Mouse (Mus musculus) adrenal gland, adult 8-10 months (tissue): Measurements from ENCODE around the gene Cep164. TPM values are rescaled to one million over a fixed set of nuclear protein-coding genes. Genes with fewer than 3 reads are reported as not detected.
A peak's percentile ranks its signal among the peaks of the same experiment; 100 is the strongest.

Experiments used
- DNase-seq: peaks from one replicate; pipeline ENCODE4 v3.0.0; 2022
- total RNA-seq, 4 experiments: library from RNA; stranded (reverse); gene quantifications; 2 replicates each; pipeline ENCODE4 v1.2.4; 2022

Cep164 gene
- total RNA-seq, 4 experiments from 2014 or later: 17.6 to 30.5 (median 23.3) TPM

DNA sequence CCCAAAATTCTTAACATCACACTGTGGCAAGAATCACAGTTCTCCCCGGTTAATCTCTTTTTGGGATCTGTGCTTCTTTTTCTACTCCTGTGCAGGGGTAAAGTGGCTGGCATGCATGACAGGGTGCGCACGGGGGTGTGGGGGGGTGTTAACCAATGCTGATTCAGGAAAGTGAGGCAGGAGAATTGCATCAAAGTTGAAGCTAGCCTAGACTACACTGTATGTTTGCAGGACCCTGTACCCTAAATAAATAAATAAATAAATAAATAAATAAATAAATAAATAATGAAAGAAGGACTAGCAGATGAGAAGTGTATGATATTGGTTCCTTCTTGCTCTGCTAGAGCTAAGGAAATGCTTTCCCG lies 9.6 kb upstream of the Cep164 start:
- no peak for DNase-seq

DNA sequence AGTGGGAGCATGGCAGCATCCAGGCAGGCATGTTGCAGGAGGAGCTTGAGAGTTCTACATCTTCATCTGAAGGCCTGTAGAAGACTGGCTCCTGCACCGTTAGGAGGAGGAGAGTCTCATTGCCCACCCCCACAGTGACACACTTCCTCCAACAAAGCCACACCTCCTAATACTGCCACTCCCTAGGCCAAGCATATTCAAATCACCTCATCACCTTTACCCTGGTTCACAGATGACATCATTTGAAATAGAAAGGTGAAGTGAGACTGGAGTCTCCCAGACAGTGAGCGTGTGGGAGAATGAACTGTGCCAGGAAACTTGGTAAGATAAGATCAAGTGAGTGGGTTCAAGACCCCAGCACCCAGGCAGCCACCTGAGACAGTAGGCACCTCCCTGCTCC lies 5.0 kb upstream of the Cep164 start:
- DNase-seq: no peak

DNA sequence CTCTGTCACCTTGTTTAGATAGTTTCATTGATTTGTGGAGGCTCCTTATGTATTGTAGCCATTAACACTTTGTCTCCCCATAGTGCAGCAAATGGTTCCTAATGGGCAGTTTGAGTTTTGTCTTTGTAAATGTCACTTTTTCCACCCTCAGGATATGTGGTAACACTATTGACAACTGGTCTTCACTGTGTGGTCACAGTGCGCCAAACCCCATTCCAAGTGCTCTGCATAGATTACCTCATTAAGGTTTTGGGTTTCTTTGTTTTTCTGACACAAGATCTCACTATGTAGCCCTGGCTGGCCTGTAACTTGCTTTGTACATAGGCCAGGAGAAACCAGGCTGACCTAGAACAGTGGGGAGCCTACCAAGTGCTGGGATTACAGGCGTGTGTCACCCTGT lies 4.4 kb upstream of the Cep164 start:
- no peak for DNase-seq

DNA sequence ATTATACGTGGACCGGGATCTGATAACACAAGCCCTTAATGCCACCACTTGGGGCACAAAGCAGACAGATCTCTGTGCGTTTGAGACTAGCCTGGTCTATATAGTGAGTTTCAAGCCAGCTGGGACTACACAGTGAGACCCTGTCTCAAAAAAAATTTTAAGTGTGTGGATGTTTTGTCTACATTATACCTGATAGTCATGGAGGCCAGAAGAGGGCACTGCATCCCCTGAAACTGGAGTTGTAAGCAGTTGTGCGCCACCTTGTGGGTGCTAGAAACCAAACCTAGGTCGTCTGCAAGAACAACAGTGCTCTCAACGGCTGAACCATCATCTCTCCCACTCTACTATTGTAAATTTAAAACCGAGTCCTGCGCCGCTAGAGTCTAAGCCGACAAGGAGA lies 616 bp upstream of the Cep164 start:
- peak; percentile 52 for DNase-seq

DNA sequence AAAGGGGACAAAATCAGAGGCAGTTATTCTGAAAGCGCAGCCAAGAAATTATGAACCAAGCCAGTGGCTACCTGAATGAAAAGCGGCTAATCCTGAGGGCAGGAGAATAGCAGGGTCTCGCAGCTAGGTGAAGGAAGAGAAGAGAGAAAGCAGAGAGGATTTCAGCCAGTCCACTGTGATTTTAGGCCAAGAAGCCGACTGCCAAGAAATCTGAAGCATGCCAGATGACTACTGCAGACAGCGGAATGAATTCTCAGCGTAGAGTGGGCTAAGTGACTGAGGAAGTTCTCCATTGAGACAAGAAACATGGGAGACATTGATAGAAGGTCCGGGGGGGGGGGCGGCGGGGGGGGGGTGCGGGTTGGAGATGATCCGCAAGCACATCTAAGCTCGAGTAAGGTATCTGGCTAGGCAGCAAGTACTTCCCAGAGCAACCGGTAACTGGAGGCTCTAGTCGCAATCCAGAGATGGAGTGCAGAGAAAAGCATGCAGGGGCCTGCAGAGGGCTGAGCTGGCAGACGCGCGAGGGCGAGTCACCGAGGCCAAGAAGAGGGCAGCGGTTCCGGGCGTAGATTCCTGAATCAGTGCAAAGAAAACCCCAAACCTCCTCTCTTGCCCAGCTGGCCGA lies 714 bp downstream of the Cep164 start:
- DNase-seq: no peak

DNA sequence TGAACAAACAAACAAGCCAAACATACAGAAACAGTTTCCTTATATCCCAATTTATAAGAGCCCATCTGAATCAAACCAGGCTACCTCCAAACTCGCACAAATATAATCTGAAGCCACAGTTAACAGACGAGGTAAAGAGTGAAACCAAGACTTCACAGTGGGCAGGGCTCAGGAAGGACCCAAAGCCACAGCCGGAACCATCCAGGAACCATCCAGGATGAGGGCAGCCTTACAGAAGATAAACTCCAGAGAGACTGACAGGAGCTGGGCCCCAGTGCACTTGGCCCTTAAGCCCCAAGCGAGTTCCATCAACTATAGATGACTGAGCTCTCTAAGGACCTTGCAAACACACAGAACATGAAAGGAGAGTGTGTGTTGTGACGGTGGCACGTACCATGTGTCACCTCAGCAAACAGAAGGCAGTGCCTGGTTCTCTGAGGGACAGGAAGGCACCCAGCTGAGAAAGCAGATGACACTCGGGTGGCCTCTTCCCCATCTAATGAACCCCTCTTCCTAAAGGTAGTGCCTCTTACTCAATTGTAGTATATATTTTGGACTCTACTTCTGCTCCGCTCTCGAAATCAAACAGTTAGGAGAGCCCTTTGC lies 10.0 kb downstream of the Cep164 start:
- no peak for DNase-seq

DNA sequence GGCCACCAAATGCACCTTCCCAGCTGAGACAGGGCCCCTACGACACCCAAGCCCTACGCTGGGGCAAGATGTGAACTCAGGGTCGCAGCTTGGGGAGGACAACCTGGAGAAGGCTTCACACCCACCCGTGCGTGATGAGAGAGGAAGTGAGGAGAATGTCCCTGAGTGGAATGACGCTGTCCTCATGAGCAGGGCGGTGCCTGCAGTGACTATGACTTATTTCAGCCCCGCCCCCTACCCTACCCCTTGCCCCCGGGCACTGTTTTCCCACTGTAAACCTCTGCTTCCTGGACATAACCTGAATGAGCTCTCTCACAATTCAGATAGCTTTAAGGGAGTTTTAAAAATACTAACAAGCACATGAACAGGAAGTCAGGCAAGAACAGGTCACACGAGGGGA lies 13.0 kb downstream of the Cep164 start:
- no peak for DNase-seq

DNA sequence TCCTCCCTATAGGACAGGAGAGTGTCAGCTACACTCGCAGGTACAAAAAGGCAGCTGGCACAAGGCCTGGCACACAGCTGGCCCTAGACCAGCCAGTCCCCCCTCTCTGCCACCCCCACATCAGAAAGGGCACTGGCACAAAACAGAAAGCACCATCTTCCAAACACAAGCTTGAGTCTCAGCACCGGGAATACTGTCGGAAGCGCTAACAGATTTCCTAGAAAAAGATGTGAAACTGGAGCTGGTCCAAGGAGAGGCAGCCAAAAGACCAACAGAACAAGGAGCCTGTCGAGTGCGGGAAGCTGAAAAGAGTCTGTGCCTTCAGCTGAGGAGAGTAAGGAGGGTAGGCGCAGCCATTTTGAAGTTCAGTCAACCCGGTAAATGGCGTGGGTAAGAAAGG lies 13.4 kb downstream of the Cep164 start:
- no peak for DNase-seq

DNA sequence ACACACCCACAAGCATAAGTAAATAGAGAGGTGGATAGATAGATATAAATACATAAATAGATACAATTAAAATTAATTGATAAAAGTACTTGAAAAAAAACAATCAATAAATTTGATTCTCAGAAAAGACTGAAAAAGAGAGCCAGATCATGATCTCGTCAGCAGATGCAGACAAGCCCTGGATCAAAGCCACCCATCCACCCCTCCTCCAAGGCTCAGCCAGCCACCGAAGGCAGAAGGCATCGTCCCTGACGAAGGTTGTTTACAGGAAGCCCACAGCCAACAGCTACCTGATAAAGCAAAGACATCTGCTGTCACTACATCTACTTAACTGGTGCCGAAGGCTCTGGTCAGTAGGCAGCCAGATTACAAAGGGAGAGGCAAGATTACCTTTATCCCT lies 16.5 kb downstream of the Cep164 start:
- DNase-seq: no peak

DNA sequence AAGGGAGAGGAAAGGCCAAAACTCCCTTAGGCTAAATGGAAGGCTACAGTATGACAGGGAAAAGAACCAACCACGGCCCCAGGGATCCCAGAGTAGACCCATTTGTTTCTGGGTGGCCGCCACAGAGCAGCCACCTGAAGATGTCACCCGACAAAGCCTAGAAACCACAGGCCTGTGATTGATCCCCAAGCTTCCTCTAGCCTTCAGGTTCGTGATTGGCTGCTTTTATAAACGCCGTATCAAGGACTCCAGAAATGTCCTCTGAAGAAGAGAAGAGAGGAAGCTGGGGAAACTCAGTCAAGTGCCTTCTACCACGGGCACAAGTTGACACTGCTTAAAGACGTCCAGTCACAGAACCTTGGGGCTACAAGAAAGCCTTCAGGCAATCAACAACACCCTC lies 20.7 kb downstream of the Cep164 start:
- DNase-seq: no peak

DNA sequence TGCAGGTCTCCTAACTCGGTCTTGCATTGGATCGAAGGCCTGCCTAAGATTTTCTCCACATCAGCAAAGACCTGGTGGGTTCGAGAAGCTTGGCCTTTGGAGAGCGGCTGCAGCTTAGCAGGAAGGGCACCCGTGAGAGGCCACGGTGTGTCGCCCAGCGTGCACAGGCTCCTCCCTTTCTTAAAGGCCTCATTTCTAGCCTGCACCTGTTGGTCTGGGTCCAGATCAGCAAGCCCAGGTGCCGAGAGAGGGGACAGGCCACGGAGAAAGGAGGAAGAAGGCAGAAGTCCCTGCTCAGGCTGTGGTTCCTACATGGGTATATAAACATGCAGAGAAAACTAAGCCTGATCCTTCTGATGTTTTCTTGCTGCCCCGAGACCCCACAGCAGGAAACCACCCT lies 21.2 kb downstream of the Cep164 start:
- no peak for DNase-seq

DNA sequence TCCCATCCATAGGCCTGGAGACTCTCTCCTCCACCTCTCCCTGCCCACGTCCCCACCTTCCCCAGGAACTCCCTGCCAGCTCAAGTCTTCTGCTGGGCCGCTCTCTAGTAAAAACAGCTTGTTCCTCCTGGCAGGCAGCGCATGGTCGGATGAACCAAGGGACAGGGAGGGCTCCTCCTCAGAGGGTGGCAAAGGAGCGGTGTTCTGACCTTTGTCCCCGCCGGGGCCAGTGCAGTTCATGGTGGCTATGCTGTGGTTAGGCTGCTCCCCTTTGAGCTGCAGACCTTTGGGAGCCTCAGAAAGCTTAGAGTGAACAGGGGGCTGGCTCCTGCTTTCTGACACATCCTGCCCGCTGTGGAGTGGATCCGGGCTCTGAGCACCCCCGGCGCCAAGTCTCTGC lies 21.6 kb downstream of the Cep164 start:
- no peak for DNase-seq

DNA sequence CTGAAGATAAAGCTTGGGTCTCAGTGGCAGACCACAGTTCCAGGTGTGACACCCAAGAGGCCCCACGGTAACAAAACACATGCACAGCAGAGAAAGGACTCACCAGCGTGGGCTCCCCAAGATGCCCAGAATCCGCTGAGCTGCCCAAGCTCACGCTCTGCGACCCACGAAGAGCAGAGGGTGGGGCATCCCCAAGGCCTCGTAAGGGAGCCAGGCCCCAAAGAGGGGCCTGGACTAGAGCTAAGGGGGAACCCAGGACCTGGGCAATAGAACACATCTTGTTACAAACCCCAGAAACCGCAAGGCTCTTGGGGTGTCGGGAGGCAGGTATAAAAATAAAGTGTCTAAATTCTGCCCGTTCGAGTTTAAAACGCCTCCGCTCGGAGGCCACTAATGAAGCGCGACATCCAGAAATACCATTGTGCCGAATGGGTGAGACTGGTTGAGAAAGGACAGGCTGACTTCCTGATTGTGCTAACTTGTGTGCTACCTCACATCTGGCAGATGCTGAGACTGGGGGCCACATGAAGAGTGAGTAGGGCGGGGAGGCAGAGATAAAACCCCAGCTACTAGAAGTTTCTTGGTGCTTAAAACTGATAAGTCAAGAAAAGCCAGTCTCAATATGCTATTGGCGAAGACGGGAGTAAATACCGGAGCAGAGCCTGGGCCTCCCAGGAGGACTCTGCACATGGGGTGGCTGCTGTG lies 25.3 kb downstream of the Cep164 start:
- DNase-seq: no peak

DNA sequence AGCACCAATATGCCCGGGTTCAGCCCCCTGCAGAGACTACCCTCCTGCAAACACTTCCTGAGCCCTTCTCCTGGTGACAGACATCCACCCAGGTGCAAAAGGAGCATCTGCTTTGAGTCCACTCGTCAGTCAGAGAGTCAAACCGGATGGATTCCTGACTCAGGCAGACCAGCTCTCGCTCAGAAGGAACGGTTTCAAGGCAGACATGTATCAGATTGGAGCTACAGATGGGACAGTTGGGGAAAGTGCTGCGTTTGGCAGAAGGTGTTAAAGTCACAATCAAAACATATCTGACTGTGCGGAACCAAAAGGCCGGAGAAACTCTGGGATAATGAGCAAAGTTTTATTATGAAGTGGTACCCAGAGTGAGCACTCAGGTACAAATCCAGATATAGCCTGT lies 29.1 kb downstream of the Cep164 start:
- DNase-seq: no peak

DNA sequence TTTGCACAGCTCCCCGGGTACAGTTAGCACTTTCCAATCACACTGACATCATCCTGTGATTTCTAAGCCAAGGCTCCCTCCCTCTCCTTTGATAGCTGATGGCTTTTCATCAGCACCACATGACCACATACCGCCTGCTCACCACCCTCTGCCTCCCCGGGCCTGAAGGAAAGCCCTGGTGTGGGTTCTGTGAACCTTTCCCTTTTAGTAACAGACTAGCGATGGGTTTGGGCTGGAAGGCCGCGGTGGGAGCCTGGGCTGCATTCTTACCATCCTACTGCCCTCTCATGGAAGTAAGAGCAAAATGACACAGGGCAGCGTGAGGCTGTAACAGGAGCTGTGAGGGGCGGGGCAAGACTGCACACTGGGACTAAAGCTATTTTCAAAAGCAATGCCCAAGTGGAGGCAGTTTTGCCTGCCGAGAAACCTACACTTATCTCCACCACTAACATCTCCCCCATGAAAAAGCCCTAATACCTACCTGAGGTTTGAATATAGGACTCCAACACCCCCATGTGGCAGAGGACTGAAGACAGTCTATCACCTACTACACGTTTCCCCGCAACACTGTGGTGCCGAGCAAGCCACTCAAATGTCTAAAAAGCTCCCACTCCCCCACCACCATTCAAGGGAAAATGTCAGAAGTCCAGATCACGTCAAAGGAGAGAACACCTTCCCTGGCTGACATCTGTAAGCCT lies 29.9 kb downstream of the Cep164 start:
- no peak for DNase-seq

DNA sequence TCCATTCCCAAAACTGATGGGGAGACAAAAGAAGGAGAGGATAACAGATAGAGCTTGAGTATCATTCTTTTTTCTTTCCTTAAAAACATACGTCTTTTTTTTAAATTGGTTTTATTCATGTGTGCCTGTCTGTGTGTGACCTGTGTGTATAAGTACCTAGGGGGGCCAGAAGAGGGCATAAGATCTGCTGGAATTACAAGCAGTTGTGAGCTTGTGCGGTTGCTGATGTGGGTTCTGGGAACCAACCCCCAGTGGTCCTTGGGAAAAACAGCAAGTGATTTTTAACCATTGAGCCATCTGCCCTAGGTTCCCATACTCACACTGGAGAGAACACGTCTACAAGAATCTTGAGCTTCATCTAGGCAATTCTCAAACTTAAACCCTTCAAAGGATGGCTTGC lies 31.2 kb downstream of the Cep164 start:
- DNase-seq: no peak

DNA sequence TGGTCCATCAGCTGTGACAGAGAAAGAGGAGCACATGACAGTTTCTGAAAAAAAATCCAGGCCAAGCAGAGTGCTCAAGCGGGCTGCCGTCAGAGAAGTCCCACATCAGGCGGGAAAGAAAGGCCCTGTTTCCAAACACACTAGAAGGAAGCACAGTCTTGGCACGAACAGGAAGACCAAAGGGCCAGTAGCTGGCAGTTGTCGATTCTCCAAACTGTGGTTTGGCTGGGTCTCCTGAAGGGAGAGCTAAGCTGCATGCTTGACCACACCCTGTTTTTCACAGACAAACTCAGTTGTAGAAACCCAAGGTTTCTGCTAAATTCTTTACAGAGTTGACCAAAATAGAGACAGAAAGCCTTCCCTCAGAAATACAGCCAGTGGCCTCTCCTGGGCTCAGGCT lies 32.8 kb downstream of the Cep164 start:
- no peak for DNase-seq

DNA sequence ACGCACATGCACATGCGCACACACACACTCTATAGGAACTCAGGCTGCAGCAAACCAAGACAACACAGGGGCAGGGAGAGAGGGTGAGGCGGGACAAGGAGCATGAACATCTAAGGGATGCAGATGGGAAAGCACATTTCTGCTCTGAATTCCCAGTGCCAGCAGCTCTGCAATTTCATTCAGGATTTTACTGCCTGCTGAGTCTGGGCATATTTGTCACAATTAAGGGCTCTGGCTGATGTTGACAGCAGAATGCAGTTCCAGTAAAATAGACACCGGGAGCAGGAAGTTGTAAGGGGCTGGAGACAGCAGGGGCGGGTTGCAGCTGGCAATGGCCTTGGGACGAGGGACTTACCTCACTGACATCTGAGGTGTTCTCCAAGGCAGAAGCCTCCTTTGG lies 34.8 kb downstream of the Cep164 start:
- no peak for DNase-seq

DNA sequence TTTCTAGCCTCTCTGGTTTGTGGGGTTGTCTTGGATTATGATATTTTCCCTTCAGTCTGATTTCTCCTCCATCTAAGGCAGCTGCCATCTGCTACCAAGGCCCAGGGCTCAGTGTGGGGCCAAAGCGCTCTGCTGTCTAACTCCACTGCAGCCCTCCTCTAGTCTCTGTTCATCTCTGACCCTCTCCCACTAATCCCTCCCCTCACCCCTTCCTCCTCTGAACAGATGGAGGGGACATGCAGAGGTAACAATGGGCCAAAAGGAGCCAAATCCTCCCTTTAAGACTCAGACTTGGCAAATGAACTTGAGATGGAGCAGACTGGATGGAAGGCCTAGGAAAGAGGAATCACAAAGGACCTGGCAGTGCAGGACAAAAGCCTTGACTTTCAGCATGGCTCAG lies 36.3 kb downstream of the Cep164 start:
- no peak for DNase-seq

DNA sequence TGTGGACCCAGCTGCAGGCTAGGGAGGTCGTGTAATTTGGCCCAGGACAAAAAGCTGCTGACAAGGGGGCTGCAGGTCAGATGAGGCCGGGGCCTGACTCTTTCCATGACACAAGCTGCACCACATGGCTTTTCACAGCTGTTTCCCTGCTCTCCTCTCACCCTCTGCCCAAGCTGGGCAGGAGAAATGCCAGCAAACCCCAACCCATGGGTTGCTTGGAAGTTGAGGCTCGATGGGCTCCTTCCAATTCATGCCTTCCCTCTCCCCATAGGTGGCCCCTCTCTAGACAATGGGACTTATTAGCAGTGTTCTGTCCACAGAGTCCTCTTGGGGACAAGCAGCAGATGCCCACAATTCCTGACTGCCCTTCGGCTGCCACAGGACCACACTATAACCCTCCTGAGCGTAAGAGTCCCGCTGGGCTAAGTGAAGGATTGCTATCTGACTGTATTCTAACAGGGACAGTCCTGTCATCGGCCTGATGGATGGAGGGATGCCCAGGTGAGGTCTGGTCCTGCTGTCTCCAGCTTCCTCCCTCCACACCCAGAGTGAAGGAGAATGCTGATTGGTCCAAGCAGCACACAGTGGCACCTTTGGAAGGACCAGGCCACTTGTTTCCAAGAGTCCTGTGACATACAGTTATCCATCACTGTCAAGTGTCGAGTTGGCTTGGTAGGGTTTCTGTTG lies 36.9 kb downstream of the Cep164 start:
- no peak for DNase-seq

DNA sequence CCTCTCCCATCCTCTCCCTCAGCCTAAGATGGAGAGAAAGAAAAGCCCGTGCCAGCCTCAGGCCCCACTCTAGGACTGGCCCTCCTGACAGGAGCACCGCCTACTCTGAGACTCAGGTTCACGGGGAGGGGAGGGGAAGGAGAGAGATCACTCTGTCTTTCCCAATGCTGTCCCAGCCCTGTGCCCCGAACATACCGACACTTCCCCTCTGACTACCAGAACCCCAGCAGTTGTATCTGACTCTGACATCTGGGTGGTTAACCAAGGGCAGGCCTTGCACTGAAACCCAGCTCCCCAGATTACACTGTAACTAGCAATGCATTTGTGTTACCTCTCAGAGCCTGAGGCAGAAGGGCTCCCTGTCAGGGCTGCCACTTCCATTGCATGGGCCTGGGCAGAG lies 40.1 kb downstream of the Cep164 start:
- DNase-seq: no peak

DNA sequence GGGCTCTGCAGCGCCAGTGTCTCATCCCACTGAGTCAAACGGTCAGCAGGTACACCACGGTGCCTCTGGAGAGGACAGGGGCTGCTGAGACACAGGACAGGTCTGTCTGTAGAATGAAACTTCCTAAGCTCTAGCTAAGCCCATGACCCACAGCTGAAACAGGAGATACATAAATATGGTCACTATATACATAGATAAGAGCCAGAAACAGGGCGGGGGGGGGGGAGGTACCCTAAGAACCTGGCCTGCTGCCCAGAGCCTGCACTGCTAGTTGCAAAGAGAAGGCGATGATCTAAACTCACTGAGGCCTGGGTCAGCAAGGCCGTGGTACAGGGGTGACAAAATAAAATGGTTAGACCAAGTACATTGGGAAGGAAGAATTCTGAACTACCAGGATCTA lies 40.9 kb downstream of the Cep164 start:
- no peak for DNase-seq

DNA sequence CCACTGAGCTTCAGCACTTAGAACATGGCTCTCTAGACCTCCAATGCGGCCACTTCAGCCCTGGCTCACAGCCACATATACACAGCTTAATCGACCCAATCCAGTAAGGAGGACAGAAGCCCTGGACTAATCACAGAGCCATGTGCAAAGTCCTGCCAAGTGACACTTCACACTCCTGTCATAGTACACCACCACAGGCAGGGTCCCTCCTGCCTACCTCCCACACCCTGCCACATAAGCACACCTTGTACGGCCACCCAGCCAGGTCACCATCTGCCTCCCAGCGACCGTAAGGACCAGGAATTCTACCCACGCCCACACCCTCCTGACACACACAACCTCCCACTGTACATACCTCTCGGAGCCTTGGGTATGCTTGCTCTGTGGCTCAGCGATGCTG lies 41.4 kb downstream of the Cep164 start:
- DNase-seq: no peak
